Mouse (Mus musculus): ENCODE results near the gene Plekhh3.

Gene Plekhh3

GRCm38 (mm10) chr11:101119761-101120544 lies 51.2 kb downstream of the Plekhh3 start, which contains the start of the genes Retreg3 and Tubg1:
Gene Retreg3 (minus strand): TSS chr11:101119893.
Gene Tubg1 (plus strand): TSS chr11:101119938.
- peak; percentile 99 for DNase-seq

GRCm38 (mm10) chr11:101119131-101119760 lies 51.9 kb downstream of the Plekhh3 start:
- DNase-seq = no peak

DNA sequence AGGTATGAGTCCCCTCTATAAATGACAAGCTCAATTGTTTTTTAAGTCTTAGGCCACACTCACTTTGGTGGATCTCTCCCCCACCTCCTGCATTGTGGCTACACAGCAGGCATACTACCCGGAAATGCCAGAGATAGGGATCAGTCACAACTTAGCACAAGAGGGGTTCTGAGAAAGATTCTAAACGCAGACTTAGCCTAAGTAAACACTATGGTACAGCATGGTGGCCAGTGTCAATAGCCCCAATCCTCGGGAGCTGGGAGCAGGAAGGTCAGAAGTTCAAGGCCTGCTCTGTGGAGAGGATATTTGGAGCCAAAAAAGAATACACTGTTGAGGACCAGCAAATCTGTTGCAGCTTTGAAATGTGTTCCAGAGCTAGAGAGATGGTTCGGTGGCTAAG lies 53.0 kb downstream of the Plekhh3 start:
- DNase-seq = no peak

DNA sequence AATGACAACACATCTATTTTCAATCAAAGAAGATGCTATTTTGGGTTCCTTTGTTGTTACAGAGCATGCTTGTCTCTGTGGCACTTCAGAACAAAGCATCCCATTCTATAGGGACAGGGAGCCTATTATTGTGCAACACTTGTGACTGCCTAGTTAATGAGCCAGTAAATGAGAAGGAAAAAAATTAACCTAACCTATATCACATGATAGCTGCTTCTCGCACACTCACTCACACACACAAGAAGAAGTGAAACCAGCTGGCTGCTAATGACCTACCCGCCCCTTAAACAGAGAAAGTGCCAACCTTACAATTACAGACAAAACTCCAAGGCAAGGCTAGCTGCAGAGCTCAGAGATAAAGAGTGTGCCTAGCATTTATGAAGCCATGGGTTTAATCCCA lies 55.6 kb downstream of the Plekhh3 start:
- no peak for DNase-seq
